Mouse (Mus musculus): ENCODE results near the gene Lamtor4.

DNA sequence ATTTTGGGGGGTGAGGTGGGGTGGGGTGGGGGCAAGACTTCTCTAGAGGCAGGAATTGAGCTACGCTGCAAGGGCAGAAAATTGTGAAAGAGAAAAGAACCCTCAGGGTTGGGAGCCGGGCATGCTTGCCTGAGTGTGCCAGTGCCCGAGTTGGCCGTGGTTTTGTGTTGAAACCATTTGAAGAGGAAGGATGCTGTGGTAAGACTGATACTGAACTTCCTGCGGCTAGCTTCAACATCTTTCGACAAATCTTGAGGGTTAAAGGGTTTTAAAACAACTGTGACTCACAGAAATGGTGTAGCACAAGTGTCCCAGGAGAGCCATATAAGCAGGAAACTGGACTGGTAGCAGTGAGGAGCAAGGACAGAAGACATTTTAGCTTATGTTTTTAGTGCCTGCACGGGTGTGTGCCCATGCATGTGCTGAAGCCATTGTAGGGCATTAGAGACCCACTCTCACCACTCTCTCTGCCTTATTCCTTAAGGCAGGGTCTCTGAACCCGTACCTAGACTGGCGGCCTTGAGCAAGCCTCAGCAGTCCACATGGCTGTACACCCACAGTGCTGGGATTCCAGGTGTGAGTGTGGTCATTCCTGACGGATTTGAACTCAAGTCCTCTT, 1.8 kb downstream of the Lamtor4 start:
- TF ChIP-seq POLR2A (IDR thresholded peaks at IDR 0.05; ENCODE audit: insufficient read length, low read depth) (no peak), MYOD1 (IDR thresholded peaks at IDR 0.05; ENCODE audit: control insufficient read depth in 1 of 3, insufficient read length in 2 of 3, low read depth in 2 of 3) (no peak), SRF (IDR thresholded peaks at IDR 0.05; ENCODE audit: control insufficient read depth, insufficient read length, low read depth) (no peak), E2F4 (IDR thresholded peaks at IDR 0.05; ENCODE audit: insufficient read depth) (no peak), TCF3 (IDR thresholded peaks at IDR 0.05; ENCODE audit: insufficient read length, low read depth) (no peak), MYOG (IDR thresholded peaks at IDR 0.05; ENCODE audit: control insufficient read depth in 1 of 3, insufficient read depth in 1 of 3, insufficient read length in 2 of 3, low read depth in 2 of 3) (no peak), MAX (IDR thresholded peaks at IDR 0.05; ENCODE audit: low read depth) (no peak), TCF12 (IDR thresholded peaks at IDR 0.05; ENCODE audit: insufficient read depth, poor library complexity, severe bottlenecking) (no peak), POLR2AphosphoS2 (IDR thresholded peaks at IDR 0.05; ENCODE audit: insufficient read length, low read depth) (no peak), USF1 (IDR thresholded peaks at IDR 0.05; ENCODE audit: low read depth) (no peak), CEBPB (IDR thresholded peaks at IDR 0.05; ENCODE audit: insufficient read depth, poor library complexity, severe bottlenecking) (no peak), REST (IDR thresholded peaks at IDR 0.05; ENCODE audit: insufficient read depth, insufficient read length) (no peak)

Data from myocyte (in vitro differentiated cells).